Mouse (Mus musculus): ENCODE results near the gene Ubash3a. TPM values are rescaled to one million over a fixed set of nuclear protein-coding genes. Genes with fewer than 3 reads are reported as not detected.
A peak's percentile ranks its signal among the peaks of the same experiment; 100 is the strongest.
"Not testable (repeated sequence)": the region's sequence is repeated elsewhere in the genome, so short reads cannot be mapped to it uniquely, and the experiment has no call there.

Gene Ubash3a
- polyA plus RNA-seq, 2 experiments from 2014 or later = 234 to 303 TPM

- no peak for ATAC-seq
Observed at GRCm38 (mm10) chr17:31262715-31263114, 55.0 kb downstream of the Ubash3a start.

DNA sequence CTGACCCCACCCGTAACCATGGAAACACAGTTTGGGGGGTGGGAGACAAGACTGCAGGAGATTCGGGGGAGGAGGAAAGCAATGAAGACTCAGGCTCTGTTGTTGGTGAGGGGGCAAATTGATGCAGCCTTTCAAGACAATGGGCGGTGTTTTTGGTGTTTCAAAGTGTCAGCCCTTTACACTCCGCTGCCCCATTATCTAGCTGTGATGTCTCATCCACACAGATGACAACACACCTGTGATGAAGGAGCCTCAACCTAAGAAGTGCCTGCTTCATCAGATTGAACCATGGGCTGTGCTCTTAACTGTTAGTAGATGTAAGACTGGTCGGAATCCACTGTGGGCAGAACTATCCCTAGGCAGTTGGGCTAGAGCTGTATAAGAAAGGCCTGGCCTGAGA is 56.1 kb downstream of the Ubash3a start:
- no peak for ATAC-seq

DNA sequence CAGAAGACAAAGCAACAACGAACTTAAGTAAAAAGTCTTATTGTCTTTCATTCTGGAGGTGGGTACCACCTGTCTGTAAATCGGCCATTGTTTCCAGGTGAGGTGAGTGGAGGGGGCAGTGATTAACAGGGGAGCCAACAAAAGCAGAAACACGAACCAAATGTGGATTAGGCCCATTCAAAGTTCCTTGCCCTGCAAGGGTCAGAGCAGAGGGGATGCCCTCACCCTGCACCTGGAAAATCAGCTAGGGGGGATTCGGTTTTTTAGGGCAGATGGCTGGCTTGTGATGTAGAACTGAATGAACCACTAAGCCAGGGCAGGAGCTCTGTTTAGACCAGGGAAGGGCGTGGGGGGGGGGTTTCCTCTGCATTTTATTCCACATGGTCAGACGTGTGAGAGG is 56.7 kb downstream of the Ubash3a start:
- no peak for ATAC-seq

- ATAC-seq = no peak
Observed at GRCm38 (mm10) chr17:31265171-31265572, 57.5 kb downstream of the Ubash3a start.

GRCm38 (mm10) chr17:31265831-31266230 is 58.2 kb downstream of the Ubash3a start:
- ATAC-seq = no peak

DNA sequence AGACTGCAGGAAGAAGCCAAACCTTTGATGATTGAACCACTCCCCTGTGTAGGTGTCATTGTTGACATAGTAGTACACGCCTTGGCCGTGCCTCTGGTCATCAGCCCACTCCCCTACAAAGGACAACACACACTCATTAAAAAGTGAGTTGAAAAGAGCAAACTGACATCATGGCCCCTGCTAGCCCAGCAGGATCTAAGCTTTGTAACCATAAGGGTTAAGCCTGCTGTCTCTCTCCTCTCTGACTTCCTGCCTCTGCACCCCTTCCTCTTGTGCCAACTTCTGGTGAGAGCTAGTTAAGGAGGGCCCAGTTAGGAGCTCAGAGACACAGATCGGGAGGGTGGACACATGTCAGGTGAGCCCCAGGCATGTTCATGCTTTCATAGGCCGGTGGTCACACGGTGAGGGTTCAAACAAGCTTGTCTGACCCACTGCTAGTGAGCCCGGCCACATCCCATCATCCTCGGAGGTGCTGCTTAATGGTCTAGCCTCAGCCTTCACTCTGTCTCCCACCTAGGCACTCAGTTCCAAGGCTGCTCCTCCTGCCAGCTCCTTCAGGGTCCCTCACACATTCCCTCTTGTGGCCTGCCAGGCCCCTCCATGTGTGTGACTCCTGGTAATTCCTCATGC is 58.8 kb downstream of the Ubash3a start:
- ATAC-seq = peak; percentile 47

DNA sequence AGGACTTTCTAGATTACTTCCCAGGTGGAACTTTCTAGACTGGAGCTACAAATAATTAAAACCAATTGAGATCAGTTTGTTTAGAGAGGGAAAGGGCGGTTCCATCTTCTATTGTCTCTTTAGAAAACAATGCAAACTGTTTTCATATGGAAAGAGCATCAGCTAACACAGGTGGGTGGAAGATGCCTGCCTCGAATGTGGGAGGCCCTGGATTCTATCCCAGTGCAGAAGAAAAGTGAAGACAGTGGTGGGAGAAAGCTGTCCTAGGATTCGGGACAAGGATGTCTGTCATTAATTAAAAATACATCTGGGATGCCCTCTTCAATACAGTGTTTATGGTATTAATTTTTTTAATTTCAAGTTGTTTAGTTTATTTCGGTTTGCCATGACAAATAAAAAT is 59.5 kb downstream of the Ubash3a start:
- ATAC-seq = no peak

DNA sequence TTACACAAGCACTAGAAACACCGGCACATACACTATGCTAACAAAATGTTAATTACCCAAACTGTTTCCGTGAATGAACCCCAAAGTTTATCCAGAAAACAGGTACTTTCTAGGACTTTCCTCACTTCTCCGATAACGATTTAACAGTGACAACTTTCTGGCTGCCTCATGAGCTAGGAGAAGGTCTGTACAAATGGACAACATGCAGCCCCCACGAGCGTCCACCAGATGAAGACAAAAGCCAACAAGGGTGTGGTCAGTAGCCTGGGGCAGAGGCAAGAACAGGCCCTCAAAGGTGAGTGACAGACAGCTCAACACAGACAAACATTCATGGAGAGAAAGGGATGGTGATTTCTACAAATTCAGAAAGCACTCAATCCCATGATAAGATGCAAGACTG is 59.9 kb downstream of the Ubash3a start:
- ATAC-seq = no peak

DNA sequence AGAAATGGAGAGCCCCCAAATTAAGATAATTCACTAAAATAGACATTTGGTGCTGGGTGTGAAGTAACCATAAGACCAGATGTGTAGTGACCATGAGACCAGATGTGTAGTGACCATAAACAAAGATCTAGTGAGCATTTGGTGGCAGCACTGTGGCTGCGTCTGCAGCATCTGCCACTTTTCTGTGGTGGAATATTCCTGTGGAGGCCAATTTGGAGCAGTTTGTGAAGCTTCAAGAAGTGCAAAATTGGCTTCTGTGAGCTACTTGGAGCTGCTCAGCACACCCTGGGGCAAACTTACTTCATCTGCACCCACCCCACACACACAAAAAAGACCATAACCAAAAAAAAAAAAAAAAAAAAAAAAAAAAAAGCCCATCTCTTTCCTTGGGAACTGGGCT is 60.3 kb downstream of the Ubash3a start:
- ATAC-seq = no peak

DNA sequence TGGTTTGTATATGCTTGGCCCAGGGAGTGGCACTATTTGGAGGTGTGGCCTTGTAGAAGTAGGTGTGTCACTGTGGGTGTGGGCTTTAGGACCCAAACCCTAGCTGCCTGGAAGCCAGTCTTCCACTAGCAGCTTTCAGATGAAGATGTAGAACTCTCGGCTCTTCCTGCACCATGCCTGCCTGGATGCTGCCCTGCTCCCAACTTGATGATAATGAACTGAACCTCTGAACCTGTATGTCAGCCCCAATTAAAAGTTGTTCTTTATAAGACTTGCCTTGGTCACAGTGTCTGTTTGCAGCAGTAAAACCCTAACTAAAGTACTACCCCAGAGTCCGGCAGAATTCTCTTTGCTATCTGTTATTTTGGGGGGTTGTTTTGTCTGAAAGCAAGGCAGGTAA is 62.1 kb downstream of the Ubash3a start:
- no peak for ATAC-seq

GRCm38 (mm10) chr17:31270246-31270645 is 62.6 kb downstream of the Ubash3a start:
- no peak for ATAC-seq

DNA sequence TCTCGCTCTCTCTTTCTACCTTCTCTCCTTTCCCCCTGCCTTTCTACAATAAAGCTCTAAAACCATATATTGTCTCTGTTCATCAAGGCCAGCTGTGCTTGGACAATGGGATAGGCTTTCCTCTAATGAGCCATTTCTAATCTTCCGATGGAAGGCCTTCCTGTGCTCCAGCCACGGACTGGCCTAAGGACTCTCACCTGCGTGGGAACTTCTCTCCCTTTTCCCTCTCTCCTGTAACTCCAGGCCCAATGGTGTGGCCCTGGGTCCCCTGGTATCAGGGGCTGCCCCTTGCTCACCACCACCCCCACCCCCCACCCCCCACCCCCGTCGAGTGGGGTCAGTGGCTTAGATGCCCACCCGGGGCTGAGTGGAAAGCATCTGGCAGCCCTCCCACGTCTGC is 63.1 kb downstream of the Ubash3a start:
- ATAC-seq = not testable (repeated sequence)

GRCm38 (mm10) chr17:31271136-31271851 is 63.6 kb downstream of the Ubash3a start:
- no peak for ATAC-seq

DNA sequence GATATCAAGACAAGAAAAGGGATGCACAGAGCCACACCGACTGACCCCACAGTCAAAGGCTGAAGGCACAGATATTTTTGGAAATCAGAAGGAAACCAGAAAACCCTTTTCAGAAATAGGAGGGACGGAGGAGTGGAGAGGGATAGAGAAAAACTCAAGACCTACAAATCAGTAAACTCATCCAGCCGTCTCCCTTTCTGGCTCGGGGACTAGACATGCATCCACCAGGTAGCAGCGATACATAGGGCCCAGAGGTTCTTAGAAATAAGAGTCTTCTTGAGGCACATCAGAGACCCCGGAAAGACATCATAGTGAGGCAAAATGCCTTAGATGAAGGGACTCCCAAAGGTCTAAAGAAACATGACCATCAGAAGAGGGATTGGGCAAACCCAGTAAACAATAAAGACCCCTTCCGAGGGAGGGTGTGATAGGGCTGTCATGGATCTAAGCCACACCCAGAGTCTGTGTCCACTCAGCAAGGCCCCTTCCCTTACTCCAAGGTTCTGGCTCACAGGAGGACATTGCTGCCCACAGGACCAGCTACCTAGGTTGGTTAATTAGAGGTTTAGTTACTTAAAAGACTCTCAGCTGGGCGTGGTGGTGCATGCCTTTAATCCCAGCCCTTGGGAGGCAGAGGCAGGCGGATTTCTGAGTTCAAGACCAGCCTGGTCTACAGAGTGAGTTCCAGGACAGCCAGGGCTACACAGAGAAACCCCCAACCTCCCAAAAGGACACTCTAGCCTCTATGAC is 64.9 kb downstream of the Ubash3a start:
- ATAC-seq = no peak

- no peak for ATAC-seq
Observed at GRCm38 (mm10) chr17:31273631-31274030, 66.0 kb downstream of the Ubash3a start.

- peak; percentile 67 for ATAC-seq
Observed at GRCm38 (mm10) chr17:31275181-31275580, 67.5 kb downstream of the Ubash3a start.

DNA sequence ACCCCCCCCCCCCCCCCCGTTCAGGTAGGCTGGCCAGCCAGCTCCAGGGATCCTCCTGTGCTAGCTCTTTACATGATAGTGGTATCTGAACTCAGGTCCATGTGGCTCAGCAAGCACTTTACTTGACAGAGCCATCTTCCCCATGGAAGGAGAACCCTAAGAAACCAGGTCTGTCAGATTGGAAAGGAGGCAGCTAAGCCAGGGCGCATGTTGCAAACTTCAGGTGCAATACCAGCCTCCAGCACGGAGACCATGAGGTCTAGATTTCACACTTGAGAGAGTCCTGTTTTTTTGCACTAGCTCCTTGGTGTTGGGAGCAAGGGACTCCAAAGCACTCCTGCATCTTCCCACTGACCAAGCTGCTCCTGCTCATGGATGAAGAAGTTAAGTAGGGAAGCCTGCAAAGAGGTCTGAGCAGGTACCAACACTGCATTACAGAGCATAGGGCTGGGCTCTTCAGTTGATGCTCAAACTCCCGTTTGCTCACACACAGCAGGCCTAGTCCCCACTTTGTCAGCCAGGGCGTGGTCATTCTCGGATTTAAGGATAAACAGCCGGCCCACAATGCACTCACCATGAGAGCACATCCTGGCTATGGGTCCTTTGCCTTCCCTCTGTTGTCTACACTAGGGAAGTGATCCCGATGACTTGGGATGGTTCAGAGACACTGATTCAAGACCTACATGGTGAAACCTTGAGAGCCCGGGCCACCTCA is 68.7 kb downstream of the Ubash3a start:
- no peak for ATAC-seq

DNA sequence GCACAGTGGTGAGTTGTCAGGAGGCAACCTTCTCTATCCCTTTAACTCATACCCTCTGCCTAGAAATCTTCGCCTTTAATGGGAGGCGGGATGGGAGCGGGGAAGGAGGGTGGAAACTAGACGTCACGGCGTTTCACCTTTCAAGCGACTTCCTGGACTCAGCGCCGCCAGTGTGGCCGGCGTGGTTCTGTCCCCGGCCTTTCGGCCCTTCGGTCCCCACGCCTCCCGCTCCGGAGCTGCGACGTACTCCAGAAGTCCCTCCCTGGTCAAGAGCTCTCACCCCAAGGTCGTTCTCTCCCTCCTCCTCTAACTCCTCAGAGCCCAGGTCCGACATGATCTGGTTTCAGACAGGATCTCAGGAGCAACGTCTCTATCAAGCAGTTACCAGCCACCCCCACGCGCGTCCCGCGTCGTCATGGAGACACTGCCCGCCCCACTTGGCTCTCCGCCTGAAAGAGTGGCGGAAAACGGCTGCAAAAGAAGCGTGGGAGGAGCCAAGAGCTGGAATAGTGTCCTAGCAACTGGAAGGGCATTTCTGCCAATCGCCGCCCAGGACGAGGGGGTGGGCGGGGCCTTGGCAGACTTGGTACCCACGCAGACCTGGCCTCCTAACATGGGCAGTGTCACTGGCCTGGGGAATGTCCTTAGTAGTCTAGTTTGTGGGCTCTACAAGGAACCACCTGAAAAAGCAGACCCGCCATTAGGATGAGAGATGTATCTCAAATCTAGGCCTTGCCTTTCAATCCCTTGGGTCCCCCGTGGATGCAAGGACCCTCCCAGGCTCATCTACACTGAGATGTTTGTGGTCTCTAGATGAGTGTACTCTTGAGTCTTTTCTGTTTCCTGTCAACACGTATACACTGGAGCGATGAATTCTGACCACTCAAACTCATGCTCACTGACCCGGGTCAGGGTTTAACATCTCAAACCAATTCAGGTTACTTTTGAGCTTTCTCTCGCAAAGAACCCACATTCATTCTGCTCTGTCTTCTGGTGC is 69.5 kb downstream of the Ubash3a start, which contains the start of gene Rsph1:
Rsph1 (minus strand) TSS at position 462 of the 997 bp plus-strand sequence.
- ATAC-seq = peak; percentile 92

DNA sequence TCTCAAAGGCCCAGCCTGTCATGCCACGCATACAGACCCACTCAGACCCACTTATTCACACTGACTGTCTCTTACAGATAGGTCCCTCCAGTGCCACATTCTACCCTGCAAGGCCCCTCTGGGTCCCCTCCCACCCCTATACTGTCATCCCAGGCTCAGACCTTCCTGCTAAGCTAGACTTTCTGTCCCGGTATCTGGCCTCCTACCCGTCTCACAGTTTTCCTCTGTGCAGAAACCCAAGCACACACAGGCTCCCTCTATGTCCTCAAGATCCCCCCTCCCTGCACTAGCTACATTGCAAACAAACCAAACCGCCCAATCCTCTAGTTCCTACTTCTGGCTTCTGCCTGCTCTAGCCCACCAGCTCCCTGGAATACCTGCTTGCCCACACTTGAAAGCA is 70.3 kb downstream of the Ubash3a start:
- ATAC-seq = no peak

- no peak for ATAC-seq
Observed at GRCm38 (mm10) chr17:31279541-31279940, 71.9 kb downstream of the Ubash3a start.

DNA sequence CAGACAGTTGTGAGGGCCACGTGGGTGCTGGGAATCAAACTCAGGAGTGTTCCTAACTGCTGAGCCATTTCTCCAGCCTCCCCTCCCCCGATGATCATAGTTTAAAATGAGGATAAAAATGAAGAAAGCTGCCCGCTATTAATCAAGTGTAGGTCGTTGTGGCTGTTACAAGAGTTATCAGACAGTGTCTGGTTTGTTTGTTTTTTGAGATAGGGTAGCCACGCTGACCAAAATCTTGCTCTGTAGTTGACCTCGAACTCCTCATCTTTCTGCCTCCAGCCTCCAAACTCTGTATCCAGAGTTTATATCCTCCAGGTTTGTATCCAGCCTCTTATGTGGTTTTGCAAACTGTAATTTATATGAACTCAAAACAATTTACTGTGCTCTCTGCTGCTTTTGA is 72.6 kb downstream of the Ubash3a start:
- no peak for ATAC-seq

Data from CD4-positive, CD25-positive, alpha-beta regulatory T cell, adult 4 months (primary cell).